Mouse (Mus musculus) left cerebral cortex, adult 2 months (tissue): ENCODE data around the gene Cfap221. TPM values are rescaled to one million over a fixed set of nuclear protein-coding genes. Genes with fewer than 3 reads are reported as not detected.
A peak's percentile ranks its signal among the peaks of the same experiment; 100 is the strongest.

Source experiments
- DNase-seq, 2 experiments: peaks; one replicate each; pipeline ENCODE4 v3.0.0; 2021 to 2022; ENCODE audit warnings: low spot score in 2 of 2, mixed read lengths in 1 of 2; ENCODE audit errors: extremely low spot score in 1 of 2
- H3K27ac ChIP-seq: fragments of 200-600 bp; 2 replicates; pipeline ENCODE4 v1.8.1; 2022
- H3K4me3 ChIP-seq: fragments of 200-600 bp; 2 replicates; pipeline ENCODE4 v1.8.1; 2022
- CTCF ChIP-seq: fragments of 200-600 bp; IDR thresholded peaks from 2 replicates; pipeline ENCODE4 v1.8.1; 2022; ENCODE audit warnings: antibody characterized with exemption, mild to moderate bottlenecking, moderate library complexity
- intact Hi-C: fragments of 180-260 bp; cut with DNase I; formaldehyde crosslinking; loops from one replicate; pipeline ENCODE4 v1.15.1; 2025
- total RNA-seq, 2 experiments: library from RNA; stranded (reverse); gene quantifications; 2 replicates each; pipeline ENCODE4 v1.2.3; 2021

Gene Cfap221
- total RNA-seq, 2 experiments from 2014 or later: 0.20 to 0.79 TPM

DNA sequence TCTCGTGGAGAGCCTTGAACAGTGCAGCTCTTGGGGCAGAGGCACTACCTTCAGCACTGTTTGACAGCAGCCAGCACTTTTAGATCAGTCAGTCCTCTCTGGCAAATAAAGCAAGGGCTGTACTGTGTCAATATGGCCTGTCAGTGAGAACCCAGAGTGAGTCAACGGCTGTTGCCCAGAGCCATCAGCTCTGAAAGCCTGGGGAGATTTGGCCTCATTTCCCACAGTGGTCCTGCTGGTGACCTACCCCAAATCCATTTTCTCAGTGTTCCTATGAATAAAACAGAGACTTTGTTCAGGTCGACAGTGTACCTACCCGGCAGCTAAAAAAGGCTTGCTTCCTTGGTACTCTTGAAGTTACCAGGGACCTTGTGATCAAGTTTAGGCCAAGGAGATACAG is 105.2 kb downstream of the Cfap221 start:
- H3K27ac ChIP-seq: peak overlapping the region; percentile 81
- no peak for TF ChIP-seq CTCF
- intact Hi-C loops: loop anchor here (2.0 to 10.0 kb wide), 3 partner anchors 55 to 157 kb away; partner anchors contain the start of gene Ptpn4
- H3K4me3 ChIP-seq: no peak overlapping the region
- no peak for DNase-seq

GRCm38 (mm10) chr1:119891149-119891548 is 105.9 kb downstream of the Cfap221 start:
- H3K27ac ChIP-seq: peak overlapping the region; percentile 81
- DNase-seq: peak; percentile 47 to 57
- intact Hi-C loops: loop anchor here (2.0 to 10.0 kb wide), 3 partner anchors 54 to 156 kb away; partner anchors contain the start of gene Ptpn4

DNA sequence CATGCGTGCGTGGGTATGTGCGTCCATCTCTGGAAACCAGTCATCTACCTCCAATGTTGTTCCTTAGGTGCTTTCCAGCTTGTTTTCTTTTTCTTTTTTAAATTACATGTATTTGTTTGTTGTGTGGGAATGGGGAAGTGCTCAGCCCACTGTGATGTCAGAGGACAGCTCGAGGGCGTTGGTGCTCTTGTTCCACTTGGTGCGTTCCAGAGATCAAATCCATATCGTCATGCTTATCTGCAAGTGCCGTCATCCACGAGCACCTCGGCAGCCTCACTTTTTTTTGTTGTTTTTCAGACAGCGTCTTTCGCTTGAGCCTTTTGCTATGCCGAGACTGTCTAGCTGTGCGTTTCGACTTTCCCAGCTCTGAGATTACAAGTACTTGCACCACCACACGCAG is 107.7 kb downstream of the Cfap221 start:
- no peak for TF ChIP-seq CTCF
- intact Hi-C loops: no loop called here
- H3K4me3 ChIP-seq: no peak overlapping the region
- DNase-seq: no peak
- no peak overlapping the region; the same call in 1 of the 2 replicates for H3K27ac ChIP-seq

More at GRCm38 (mm10) chr1:119891149-119891548, 105.9 kb downstream of the Cfap221 start:
- TF ChIP-seq CTCF: no peak
- no peak overlapping the region for H3K4me3 ChIP-seq

- no peak for DNase-seq
- H3K27ac ChIP-seq: peak overlapping the region; percentile 2; the same call in 1 of the 2 replicates
- TF ChIP-seq CTCF: no peak
- no peak overlapping the region for H3K4me3 ChIP-seq
- intact Hi-C loops: no loop called here
These were observed 110.7 kb downstream of the Cfap221 start for GRCm38 (mm10) chr1:119886320-119886719.

DNA sequence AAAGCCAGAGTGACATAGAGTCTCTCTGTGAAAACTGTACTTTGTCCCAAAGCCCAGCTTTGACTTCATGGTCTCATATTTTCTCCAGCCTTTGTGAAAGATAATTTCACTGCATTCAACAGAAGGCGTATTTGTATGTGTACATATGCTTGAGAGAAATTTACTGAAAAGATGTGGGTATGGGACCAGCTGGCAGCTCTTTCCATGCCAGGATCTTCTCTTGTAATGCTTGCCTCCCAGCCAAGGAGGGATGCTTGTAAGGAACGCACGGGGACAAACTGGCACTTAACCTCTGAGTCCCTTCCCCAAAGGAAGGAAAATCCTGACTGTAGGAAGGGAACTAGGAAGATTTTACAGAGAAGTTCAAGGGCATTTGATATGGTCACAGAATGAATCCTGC is 112.8 kb downstream of the Cfap221 start:
- intact Hi-C loops: no loop called here
- H3K4me3 ChIP-seq: no peak overlapping the region
- no peak for TF ChIP-seq CTCF
- H3K27ac ChIP-seq: no peak overlapping the region
- peak in 1 of 2 experiments; percentile 39 for DNase-seq

DNA sequence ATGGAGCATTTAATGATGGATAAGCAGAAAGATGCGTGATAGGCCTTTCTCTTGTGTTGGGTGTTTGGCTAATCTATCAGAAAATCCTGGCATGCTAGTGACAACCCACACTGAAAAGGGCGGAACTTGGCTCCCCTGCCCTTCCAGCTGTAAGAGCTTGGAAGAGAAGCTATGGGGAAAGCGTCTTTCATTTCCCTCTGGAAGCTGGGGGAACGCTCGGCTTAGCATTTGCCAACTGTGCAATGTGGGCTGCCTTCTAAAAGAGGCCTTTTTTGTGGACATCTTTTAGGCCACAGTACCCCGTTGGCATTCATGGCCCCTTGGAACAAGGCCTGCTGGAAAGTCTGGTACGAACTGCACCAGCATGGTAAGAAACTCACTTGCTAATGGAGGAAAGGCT is 118.1 kb downstream of the Cfap221 start:
- H3K27ac ChIP-seq: peak overlapping the region; percentile 32
- no peak for TF ChIP-seq CTCF
- intact Hi-C loops: no loop called here
- H3K4me3 ChIP-seq: no peak overlapping the region
- peak in 1 of 2 experiments; percentile 58 for DNase-seq

GRCm38 (mm10) chr1:119877469-119877868 is 119.6 kb downstream of the Cfap221 start:
- no peak for DNase-seq
- TF ChIP-seq CTCF: no peak
- intact Hi-C loops: no loop called here
- Histone ChIP-seq H3K4me3 (no peak overlapping the region), H3K27ac (no peak overlapping the region)

Other genes starting within 250 kb of the Cfap221 start
- gene Ptpn4, start 159.6 kb downstream of the Cfap221 start, total RNA-seq: 10 to 100 TPM; 86.6 to 93.4 TPM
- 1 to 10 TPM; 7.7 to 8.1 TPM for gene Tmem177, start 84.0 kb downstream of the Cfap221 start, total RNA-seq
- gene Sctr, start 9.7 kb upstream of the Cfap221 start, total RNA-seq: under 1 TPM; 0.43 to 0.77 TPM
- 1 to 10 TPM; 1.6 to 2.5 TPM for gene Tmem37, start 76.8 kb upstream of the Cfap221 start, total RNA-seq
- 100 to 1,000 TPM; 202 to 252 TPM for gene Dbi, start 123.8 kb upstream of the Cfap221 start, total RNA-seq
- 1 to 10 TPM; 6.3 to 6.8 TPM for gene 3110009E18Rik, start 124.0 kb upstream of the Cfap221 start, total RNA-seq